Mouse (Mus musculus): ENCODE data around the gene Aprt.
"Not testable (repeated sequence)": the region's sequence is repeated elsewhere in the genome, so short reads cannot be mapped to it uniquely, and the experiment has no call there.

The Aprt gene

GRCm38 (mm10) chr8:122585411-122585891, 8.7 kb upstream of the Aprt start:
- DNase-seq: no peak

GRCm38 (mm10) chr8:122584981-122585380, 8.3 kb upstream of the Aprt start:
- no peak for DNase-seq

- DNase-seq: no peak
These were observed 4.2 kb upstream of the Aprt start for GRCm38 (mm10) chr8:122580926-122581325.

GRCm38 (mm10) chr8:122579196-122579595, 2.5 kb upstream of the Aprt start:
- DNase-seq: no peak

GRCm38 (mm10) chr8:122577116-122577515, 407 bp upstream of the Aprt start:
- DNase-seq: no peak

GRCm38 (mm10) chr8:122575735-122576647, 718 bp downstream of the Aprt start:
- DNase-seq: peak; percentile 33

GRCm38 (mm10) chr8:122575286-122575685, 1.4 kb downstream of the Aprt start:
- no peak for DNase-seq

GRCm38 (mm10) chr8:122574667-122575251, 1.9 kb downstream of the Aprt start:
- no peak for DNase-seq

GRCm38 (mm10) chr8:122574264-122574663, 2.4 kb downstream of the Aprt start:
- no peak for DNase-seq

- no peak for DNase-seq
These were observed 3.1 kb downstream of the Aprt start for GRCm38 (mm10) chr8:122573577-122573976.

GRCm38 (mm10) chr8:122573176-122573575, 3.5 kb downstream of the Aprt start:
- DNase-seq: not testable (repeated sequence)

- DNase-seq: no peak
These were observed 4.0 kb downstream of the Aprt start for GRCm38 (mm10) chr8:122572751-122573150.

GRCm38 (mm10) chr8:122571750-122572267, 4.9 kb downstream of the Aprt start:
- no peak for DNase-seq

- peak; percentile 64 for DNase-seq
These were observed 5.6 kb downstream of the Aprt start for GRCm38 (mm10) chr8:122571153-122571552.

- no peak for DNase-seq
These were observed 6.7 kb downstream of the Aprt start for GRCm38 (mm10) chr8:122569996-122570395.

- DNase-seq: no peak
These were observed 7.4 kb downstream of the Aprt start for GRCm38 (mm10) chr8:122569329-122569728.

- no peak for DNase-seq
These were observed 7.8 kb downstream of the Aprt start for GRCm38 (mm10) chr8:122568881-122569309.

GRCm38 (mm10) chr8:122568109-122568504, 8.6 kb downstream of the Aprt start:
- no peak for DNase-seq

GRCm38 (mm10) chr8:122567361-122568108, 9.2 kb downstream of the Aprt start, which contains the start of gene Cdt1:
TSS of gene Cdt1 (plus strand) at chr8:122568015.
- peak; percentile 96 for DNase-seq

GRCm38 (mm10) chr8:122566766-122567165, 9.9 kb downstream of the Aprt start:
- DNase-seq: no peak

GRCm38 (mm10) chr8:122564363-122565352, 12.1 kb downstream of the Aprt start:
- no peak for DNase-seq

GRCm38 (mm10) chr8:122561199-122561598, 15.5 kb downstream of the Aprt start:
- no peak for DNase-seq

Measured in cerebellum, adult 8-10 months (tissue).